Mouse (Mus musculus) hindbrain, embryonic 11.5 days (tissue): ENCODE measurements around the gene Sgcg. TPM values are rescaled to one million over a fixed set of nuclear protein-coding genes. Genes with fewer than 3 reads are reported as not detected.

Experiments
- ATAC-seq: fragments of 200-750 bp; cut with Nextera tagmentation; 2 replicates; pipeline ENCODE4 v1.8.0; 2017; ENCODE audit warnings: mild to moderate bottlenecking, moderate TSS enrichment, moderate library complexity; ENCODE audit not compliant: low FRiP score
- DNase-seq: peaks from one replicate; pipeline ENCODE4 v3.0.0-alpha.2; 2015; ENCODE audit warnings: low spot score
- H3K27ac ChIP-seq: fragments of 300-500 bp; sonication (generic); 2 replicates; pipeline ENCODE4 v1.5.1; 2014; ENCODE audit warnings: mild to moderate bottlenecking, low read depth, low read length
- H3K27me3 ChIP-seq: fragments of 300-500 bp; sonication (generic); 2 replicates; pipeline ENCODE4 v1.6.1; 2014; ENCODE audit warnings: mild to moderate bottlenecking, low read length, moderate library complexity, mixed read lengths; ENCODE audit not compliant: control insufficient read depth, insufficient read depth
- H3K36me3 ChIP-seq: fragments of 300-500 bp; sonication (generic); 2 replicates; pipeline ENCODE4 v1.6.1; 2014; ENCODE audit warnings: mild to moderate bottlenecking, low read length, moderate library complexity, mixed read lengths; ENCODE audit not compliant: control insufficient read depth, insufficient read depth
- H3K4me1 ChIP-seq: fragments of 300-500 bp; sonication (generic); replicated peaks from 2 replicates; pipeline ENCODE4 v1.6.1; 2014; ENCODE audit warnings: low read length, mixed read lengths; ENCODE audit not compliant: control insufficient read depth, insufficient read depth
- H3K4me2 ChIP-seq: fragments of 300-500 bp; sonication (generic); replicated peaks from 2 replicates; pipeline ENCODE4 v1.6.1; 2014; ENCODE audit warnings: mild to moderate bottlenecking, low read depth, low read length
- H3K4me3 ChIP-seq: fragments of 300-500 bp; sonication (generic); 2 replicates; pipeline ENCODE4 v1.5.1; 2014; ENCODE audit warnings: low read depth, low read length
- H3K9ac ChIP-seq: fragments of 300-500 bp; sonication (generic); 2 replicates; pipeline ENCODE4 v1.6.1; 2014; ENCODE audit warnings: low read depth, low read length
- H3K9me3 ChIP-seq: fragments of 300-500 bp; sonication (generic); 2 replicates; pipeline ENCODE4 v1.6.1; 2016; ENCODE audit warnings: low read length; ENCODE audit not compliant: control insufficient read depth
- WGBS: fragments of 180-500 bp; shearing (Covaris S2); extraction: QIAGEN DNeasy Blood & Tissue Kit; methylation state at CpG from one replicate; pipeline ENCODE4 v1.1.7; 2014; 5-methylcytosine and 5-hydroxymethylcytosine counted together
- polyA plus RNA-seq: library from polyadenylated mRNA; unstranded; fragments of >200 nt; fragmentation: Nextera tagmentation; extraction: Ambion mirVana; gene quantifications from 2 replicates; pipeline ENCODE4 v1.2.1, GENCODE M21; 2014

Sgcg gene
- polyA plus RNA-seq, 1 experiment from 2014 or later = 0.19 TPM

DNA sequence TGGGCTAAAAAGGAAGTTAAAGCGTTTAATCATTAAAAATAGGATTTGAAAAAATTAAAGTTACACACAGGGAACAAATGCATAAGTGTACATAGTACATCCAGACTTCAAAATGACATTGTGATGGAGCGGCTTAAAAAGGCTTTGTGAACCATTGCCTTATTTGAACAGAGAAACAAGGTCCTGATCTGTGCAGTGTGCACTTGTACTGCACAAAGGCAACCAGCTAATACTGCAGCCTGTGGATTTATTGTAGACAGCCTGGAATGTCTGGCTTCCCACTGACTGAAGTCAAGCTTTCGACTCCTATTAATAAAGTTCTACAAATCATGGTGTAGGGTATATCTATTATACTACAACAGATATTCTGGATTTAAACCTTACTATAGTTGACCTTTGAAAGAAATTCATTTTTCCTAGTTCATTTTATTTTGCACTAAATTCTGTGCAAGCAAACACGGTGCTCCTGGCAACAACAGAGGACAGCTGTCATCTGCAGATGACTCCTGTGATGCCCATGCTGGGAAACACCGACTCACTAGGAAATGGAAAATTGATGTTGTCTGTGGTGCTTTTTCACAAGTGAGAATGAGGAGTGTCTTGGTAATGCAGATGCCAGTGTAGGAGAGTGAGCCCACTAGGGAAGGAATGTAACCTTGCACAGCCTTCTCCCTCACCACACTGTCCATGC is 33.8 kb downstream of the Sgcg start:
- DNase-seq (no peak), ATAC-seq (no peak)
- Histone ChIP-seq H3K4me3 (no peak overlapping the region), H3K4me1 (no peaks in the 10 kb centered on the region), H3K27me3 (no peaks in the 10 kb centered on the region), H3K36me3 (no peaks in the 10 kb centered on the region), H3K9me3 (no peaks in the 10 kb centered on the region), H3K9ac (no peak overlapping the region), H3K4me2 (no peak overlapping the region), H3K27ac (no peak overlapping the region)
- 86% methylated on average over 5 of the region's 5 CpGs for WGBS

DNA sequence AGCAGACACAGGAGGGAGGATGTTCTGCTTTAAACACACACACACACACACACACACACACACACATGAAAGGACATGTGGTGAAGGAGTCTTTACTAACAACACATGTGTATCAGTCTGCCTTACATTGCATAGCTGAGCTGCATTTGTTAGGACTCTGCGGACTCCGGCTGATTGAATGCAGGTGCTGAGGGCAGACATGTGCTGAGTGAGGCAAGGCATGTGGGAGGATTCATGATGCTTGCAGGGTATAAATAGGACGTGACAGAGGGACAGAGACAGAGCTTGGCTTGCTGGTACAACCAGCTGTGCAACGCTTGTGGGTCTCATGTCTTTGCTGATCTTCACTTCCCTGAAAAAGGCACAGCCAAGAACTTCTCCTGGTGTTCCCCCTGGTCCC is 34.5 kb downstream of the Sgcg start:
- 69% methylated on average over 4 of the region's 4 CpGs for WGBS
- DNase-seq = peak; percentile 7

DNA sequence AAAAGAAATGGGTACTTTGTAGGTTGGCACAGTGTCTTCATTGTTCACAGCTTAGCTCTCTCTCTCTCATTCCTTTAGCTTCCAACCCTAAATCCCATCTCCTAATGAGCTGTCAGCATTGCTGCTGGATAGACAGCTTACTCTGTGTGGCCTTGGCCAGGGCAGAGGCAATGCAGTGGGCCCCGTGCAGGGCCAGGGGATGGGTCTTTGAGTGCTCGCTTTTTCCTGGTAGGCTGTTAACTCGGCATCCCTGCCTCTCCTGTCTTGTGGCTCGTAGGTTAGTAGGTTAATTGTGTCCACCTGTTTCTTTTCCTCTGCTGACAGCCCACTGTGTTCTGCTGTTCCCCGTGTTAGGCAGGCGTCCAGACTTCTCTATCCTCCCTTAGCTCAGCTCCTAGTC is 35.8 kb downstream of the Sgcg start:
- Histone ChIP-seq H3K4me3 (no peak overlapping the region), H3K4me1 (no peaks in the 10 kb centered on the region), H3K4me2 (no peak overlapping the region), H3K36me3 (no peaks in the 10 kb centered on the region), H3K9ac (no peak overlapping the region), H3K27me3 (no peaks in the 10 kb centered on the region), H3K9me3 (no peaks in the 10 kb centered on the region), H3K27ac (no peak overlapping the region)
- ATAC-seq = no peak
- DNase-seq = no peak
- WGBS = 75% methylated on average over 6 of the region's 6 CpGs

More for the DNA sequence above, 34.5 kb downstream of the Sgcg start:
- Histone ChIP-seq H3K9me3 (no peaks in the 10 kb centered on the region), H3K4me1 (no peaks in the 10 kb centered on the region), H3K27me3 (no peaks in the 10 kb centered on the region), H3K4me3 (no peak overlapping the region), H3K27ac (no peak overlapping the region), H3K36me3 (no peaks in the 10 kb centered on the region), H3K9ac (no peak overlapping the region), H3K4me2 (no peak overlapping the region)
- no peak for ATAC-seq

DNA sequence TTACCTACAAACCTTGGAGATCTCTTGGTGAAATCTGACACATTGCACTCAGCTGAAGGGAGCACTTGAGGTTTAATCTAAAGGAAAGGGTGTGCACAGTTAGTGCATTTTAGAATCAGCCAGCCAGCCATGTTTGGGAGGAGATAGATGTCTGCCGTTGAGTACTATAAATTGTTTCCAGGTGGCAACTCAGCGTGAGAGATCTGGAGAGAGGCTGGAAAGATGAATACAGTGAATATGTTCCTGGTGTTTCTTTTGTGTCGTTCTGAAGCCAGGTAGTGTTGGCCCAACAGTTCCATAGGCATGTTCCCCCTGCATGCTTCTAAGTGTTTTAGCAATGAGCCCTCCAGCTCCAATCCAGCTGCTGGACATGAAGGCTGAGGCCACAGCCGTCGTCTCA is 37.1 kb downstream of the Sgcg start:
- H3K4me2 ChIP-seq = no peak overlapping the region
- no peak overlapping the region for H3K27ac ChIP-seq
- H3K36me3 ChIP-seq = no peaks in the 10 kb centered on the region
- ATAC-seq (no peak), DNase-seq (no peak)
- no peaks in the 10 kb centered on the region for H3K9me3 ChIP-seq
- no peak overlapping the region for H3K9ac ChIP-seq
- H3K27me3 ChIP-seq = no peaks in the 10 kb centered on the region
- H3K4me1 ChIP-seq = no peaks in the 10 kb centered on the region
- WGBS = 78% methylated on average over 5 of the region's 5 CpGs
- H3K4me3 ChIP-seq = no peak overlapping the region

DNA sequence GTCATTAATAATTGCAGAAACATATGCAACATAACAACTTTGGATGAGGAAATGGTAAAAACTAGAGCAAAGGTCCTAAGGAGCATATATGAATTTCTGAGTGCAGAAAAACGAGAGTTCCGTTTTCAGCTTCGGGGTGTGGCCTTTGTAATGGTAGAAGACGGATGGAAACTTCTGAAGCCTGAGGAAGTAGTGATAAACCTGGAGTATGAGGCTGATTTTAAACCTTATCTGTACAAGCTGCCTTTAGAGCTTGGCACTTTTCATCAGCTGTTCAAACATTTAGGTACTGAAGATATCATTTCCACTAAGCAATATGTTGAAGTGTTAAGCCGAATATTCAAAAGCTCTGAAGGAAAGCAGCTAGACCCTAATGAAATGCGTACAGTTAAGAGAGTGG is 46.5 kb downstream of the Sgcg start:
- ATAC-seq (no peak), DNase-seq (no peak)
- H3K4me3 ChIP-seq = no peak overlapping the region
- H3K4me2 ChIP-seq = no peak overlapping the region
- no peaks in the 10 kb centered on the region for H3K4me1 ChIP-seq
- no peaks in the 10 kb centered on the region for H3K9me3 ChIP-seq
- 96% methylated on average over 6 of the region's 6 CpGs for WGBS
- H3K9ac ChIP-seq = no peak overlapping the region
- no peak overlapping the region for H3K27ac ChIP-seq
- no peaks in the 10 kb centered on the region; the same call in 1 of the 2 replicates for H3K36me3 ChIP-seq
- no peaks in the 10 kb centered on the region for H3K27me3 ChIP-seq

DNA sequence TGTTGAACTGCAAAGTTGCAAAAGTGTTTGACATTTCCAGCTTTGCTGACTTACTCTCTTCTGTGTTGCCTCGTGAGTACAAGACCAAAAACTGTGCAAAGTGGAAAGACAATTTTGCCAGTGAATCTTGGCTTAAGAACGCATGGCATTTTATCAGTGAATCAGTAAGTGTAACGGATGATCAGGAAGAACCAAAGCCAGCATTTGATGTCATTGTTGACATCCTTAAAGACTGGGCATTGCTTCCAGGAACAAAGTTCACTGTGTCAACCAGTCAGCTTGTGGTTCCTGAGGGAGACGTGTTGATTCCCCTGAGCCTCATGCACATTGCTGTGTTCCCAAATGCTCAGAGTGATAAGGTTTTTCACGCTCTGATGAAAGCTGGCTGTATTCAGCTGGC is 48.2 kb downstream of the Sgcg start:
- Histone ChIP-seq H3K4me2 (no peak overlapping the region), H3K36me3 (no peaks in the 10 kb centered on the region; the same call in 1 of the 2 replicates)
- WGBS = 95% methylated on average over 5 of the region's 5 CpGs

DNA sequence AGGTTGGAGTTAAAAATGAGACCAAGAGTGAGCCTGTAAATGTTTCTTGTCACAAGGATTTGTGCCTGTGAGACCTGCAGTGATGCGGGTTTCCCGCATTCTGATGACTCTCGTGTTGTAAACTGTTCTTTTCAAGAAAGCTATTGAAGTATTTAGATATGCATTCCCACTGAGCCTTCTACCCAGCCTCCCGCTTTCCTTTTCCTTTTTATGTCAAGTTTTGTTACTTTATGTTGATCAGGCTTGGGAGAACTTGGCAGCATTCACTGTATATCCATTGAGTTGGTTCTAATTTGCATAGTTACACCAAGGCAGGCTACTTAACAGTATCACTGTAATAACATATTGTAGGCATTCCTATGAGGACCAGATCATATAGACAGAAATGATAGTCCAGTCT is 63.9 kb downstream of the Sgcg start:
- no peaks in the 10 kb centered on the region for H3K4me1 ChIP-seq
- H3K4me2 ChIP-seq = no peak overlapping the region
- no peak overlapping the region for H3K27ac ChIP-seq
- no peaks in the 10 kb centered on the region for H3K36me3 ChIP-seq
- H3K27me3 ChIP-seq = no peaks in the 10 kb centered on the region
- no peak overlapping the region for H3K9ac ChIP-seq
- DNase-seq (no peak), ATAC-seq (no peak)
- 85% methylated on average over 4 of the region's 4 CpGs for WGBS
- no peaks in the 10 kb centered on the region for H3K9me3 ChIP-seq
- no peak overlapping the region for H3K4me3 ChIP-seq

More for the DNA sequence above, 48.2 kb downstream of the Sgcg start:
- DNase-seq (no peak), ATAC-seq (no peak)
- no peak overlapping the region for H3K27ac ChIP-seq
- no peaks in the 10 kb centered on the region for H3K4me1 ChIP-seq
- H3K4me3 ChIP-seq = no peak overlapping the region
- H3K9me3 ChIP-seq = no peaks in the 10 kb centered on the region
- H3K27me3 ChIP-seq = no peaks in the 10 kb centered on the region
- H3K9ac ChIP-seq = no peak overlapping the region

DNA sequence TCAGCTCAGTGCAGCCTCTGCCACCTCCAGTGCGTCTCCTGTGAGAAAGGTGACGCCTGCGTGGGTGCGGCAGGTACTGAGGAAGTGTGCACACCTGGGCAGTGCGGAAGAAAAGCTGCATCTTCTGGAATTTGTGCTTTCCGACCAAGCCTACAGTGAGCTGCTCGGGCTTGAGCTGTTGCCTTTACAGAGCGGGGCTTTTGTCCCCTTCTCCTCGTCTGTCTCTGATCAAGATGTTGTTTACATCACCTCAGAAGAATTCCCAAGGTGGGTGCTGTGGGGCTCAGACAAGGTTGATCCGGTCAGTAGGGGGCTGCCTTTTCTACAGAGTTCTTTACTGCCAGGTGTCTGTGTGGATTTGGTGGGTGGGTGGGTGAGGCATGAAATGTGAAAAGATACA is 66.0 kb downstream of the Sgcg start:
- H3K27ac ChIP-seq = no peak overlapping the region
- H3K9me3 ChIP-seq = no peaks in the 10 kb centered on the region
- no peaks in the 10 kb centered on the region for H3K27me3 ChIP-seq
- no peaks in the 10 kb centered on the region for H3K4me1 ChIP-seq
- H3K4me2 ChIP-seq = no peak overlapping the region
- no peaks in the 10 kb centered on the region for H3K36me3 ChIP-seq
- 81% methylated on average over 10 of the region's 10 CpGs for WGBS
- ATAC-seq (no peak), DNase-seq (no peak)
- H3K4me3 ChIP-seq = no peak overlapping the region
- H3K9ac ChIP-seq = no peak overlapping the region

DNA sequence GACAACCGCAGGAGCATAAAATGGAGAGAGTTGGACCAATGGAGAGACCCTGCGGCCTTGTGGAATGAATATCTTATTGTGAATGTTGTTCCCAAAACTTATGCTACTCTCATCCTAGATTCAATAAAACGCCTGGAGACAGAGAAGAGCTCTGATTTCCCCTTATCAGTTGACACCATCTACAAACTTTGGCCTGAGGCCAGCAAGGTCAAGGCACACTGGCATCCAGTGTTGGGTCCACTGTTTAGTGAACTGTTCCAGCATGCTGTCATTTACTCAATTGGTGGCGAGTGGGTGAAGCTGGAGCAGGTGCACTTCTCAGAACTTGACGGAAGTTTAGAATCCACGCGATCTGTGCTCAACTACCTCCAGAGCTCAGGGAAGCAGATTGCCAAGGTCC is 66.4 kb downstream of the Sgcg start:
- H3K4me3 ChIP-seq = no peak overlapping the region
- no peaks in the 10 kb centered on the region for H3K36me3 ChIP-seq
- H3K27me3 ChIP-seq = no peaks in the 10 kb centered on the region
- H3K9me3 ChIP-seq = no peaks in the 10 kb centered on the region
- ATAC-seq = no peak
- H3K27ac ChIP-seq = no peak overlapping the region
- no peak overlapping the region for H3K4me2 ChIP-seq
- H3K9ac ChIP-seq = no peak overlapping the region
- H3K4me1 ChIP-seq = no peaks in the 10 kb centered on the region
- DNase-seq = no peak
- 93% methylated on average over 7 of the region's 7 CpGs for WGBS
